Mouse (Mus musculus): ENCODE measurements around the gene Bap1. TPM values are rescaled to one million over a fixed set of nuclear protein-coding genes. Genes with fewer than 3 reads are reported as not detected.

The Bap1 gene
- polyA plus RNA-seq, 1 experiment from 2014 or later, result 97.5 TPM

DNA sequence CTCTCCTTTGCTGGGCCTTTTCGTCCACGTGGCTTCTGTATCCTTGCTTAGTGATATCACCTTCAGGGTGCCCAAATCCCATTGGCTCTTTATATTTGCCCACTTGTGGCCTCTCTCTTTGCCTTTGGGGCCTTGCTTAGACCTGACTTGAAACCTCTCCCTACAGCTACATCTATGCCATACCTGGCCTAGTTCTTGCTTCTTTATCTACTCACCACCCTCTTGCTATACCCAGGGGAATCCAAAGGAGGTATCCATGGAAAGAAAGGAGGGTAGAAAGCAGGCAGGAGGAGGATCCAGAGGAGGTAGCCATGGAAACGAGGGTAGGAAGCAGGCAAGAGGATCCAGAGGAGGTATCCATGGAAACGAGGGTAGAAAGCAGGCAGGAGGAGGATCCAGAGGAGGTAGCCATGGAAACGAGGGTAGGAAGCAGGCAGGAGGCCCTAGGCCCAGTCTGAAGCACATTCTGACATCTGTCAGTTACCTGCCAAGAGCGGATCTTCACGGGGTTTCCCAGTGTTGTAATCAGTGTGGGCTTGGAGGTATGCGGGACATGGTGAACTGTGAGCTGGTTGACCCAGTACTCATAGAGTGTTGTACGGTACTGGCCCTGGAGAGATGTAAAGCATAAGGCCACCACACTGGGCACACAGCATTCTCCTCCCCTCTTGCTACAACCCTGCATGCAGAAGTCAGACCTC, 17.2 kb downstream of the Bap1 start:
- Histone ChIP-seq H3K9me3 (ENCODE audit: control insufficient read depth, low read length) (no peaks in the 10 kb centered on the region), H3K27ac (ENCODE audit: low read depth, low read length) (no peak overlapping the region; the same call in 1 of the 2 replicates), H3K4me1 (ENCODE audit: control insufficient read depth, insufficient read depth, low read length) (peaks cover 19% of the 10 kb centered on the region), H3K36me3 (ENCODE audit: control insufficient read depth, insufficient read depth, low read length) (no peaks in the 10 kb centered on the region), H3K4me3 (ENCODE audit: low read depth, low read length) (no peak overlapping the region), H3K27me3 (ENCODE audit: control insufficient read depth, insufficient read depth, low read length) (no peaks in the 10 kb centered on the region), H3K9ac (replicated peaks; ENCODE audit: low read depth, low read length) (0 out of 2 replicates have a peak overlapping the region, but pooled peaks have one; percentile 11), H3K4me2 (ENCODE audit: low read depth, low read length) (peak overlapping the region; percentile 41)
- ATAC-seq (ENCODE audit: low read depth), result peak; percentile 77
- 38% methylated on average over 9 of the region's 9 CpGs for WGBS

DNA sequence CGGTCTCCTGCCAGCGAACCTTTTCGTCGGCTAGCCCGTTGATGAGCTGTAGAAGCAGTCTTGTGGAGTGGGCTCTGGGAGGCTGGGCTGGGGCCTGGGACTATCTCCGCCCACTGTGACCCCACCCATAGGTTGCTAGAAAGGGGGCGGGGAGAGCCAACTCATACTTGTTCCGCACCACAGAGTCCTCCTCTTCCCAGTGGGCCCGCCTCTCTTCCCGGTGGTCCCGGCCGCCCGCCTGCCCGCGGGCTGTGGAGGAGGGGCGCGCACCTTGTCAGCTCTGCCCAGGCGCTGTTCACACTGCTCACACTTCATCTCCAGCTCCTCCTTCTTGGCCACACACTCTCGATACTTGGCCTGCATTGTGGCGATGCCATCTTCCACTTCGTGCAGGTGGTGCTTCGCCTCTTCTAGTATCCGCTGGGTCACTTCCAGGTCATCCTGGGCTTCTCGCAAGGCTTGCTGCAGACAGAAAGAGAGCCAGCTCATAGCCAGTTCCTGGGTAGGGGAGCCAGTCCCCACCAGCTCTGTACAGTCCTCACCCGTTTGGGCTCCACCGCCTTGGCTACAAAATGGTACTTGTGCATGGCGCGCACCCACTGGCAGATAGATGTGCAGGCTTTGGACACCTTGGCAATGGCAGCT, 18.3 kb downstream of the Bap1 start:
- H3K4me2 ChIP-seq (ENCODE audit: low read depth, low read length), result peak overlapping the region; percentile 41
- peak overlapping the region; percentile 11; the same call in 1 of the 2 replicates for H3K9ac ChIP-seq (replicated peaks; ENCODE audit: low read depth, low read length)
- no peaks in the 10 kb centered on the region for H3K36me3 ChIP-seq (ENCODE audit: control insufficient read depth, insufficient read depth, low read length)
- peak; percentile 50; the same call in 1 of the 2 replicates for ATAC-seq (ENCODE audit: low read depth)
- peaks cover 19% of the 10 kb centered on the region for H3K4me1 ChIP-seq (ENCODE audit: control insufficient read depth, insufficient read depth, low read length)
- H3K4me3 ChIP-seq (ENCODE audit: low read depth, low read length), result peak overlapping the region; percentile 12; the same call in 1 of the 2 replicates
- H3K9me3 ChIP-seq (ENCODE audit: control insufficient read depth, low read length), result no peaks in the 10 kb centered on the region
- WGBS, result 18% methylated on average over 26 of the region's 28 CpGs
- H3K27ac ChIP-seq (ENCODE audit: low read depth, low read length), result peak overlapping the region; percentile 34; the same call in 1 of the 2 replicates
- H3K27me3 ChIP-seq (ENCODE audit: control insufficient read depth, insufficient read depth, low read length), result no peaks in the 10 kb centered on the region

DNA sequence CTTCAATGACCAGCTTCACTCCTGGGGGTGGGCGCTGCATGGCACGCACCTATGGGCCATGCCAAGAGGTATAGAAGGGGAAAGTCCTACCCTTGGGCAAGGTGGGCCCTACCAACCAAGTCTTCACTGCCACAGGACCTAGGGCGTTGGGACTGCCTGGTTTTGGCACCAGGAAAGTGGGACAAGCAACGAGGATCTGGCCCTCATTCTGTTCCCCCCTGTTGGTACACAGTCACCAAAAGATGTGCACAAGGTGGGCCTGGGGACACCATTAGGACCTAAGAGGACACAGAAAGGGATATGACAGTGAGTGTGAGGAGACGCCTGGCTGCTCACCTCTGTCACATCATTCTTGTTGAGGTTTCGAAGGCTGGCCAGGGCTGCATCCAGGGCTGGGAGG, 19.9 kb downstream of the Bap1 start:
- H3K4me3 ChIP-seq (ENCODE audit: low read depth, low read length), result no peak overlapping the region
- WGBS, result 93% methylated on average over 6 of the region's 6 CpGs
- H3K36me3 ChIP-seq (ENCODE audit: control insufficient read depth, insufficient read depth, low read length), result no peaks in the 10 kb centered on the region
- no peak overlapping the region for H3K9ac ChIP-seq (replicated peaks; ENCODE audit: low read depth, low read length)
- H3K27me3 ChIP-seq (ENCODE audit: control insufficient read depth, insufficient read depth, low read length), result no peaks in the 10 kb centered on the region
- H3K27ac ChIP-seq (ENCODE audit: low read depth, low read length), result no peak overlapping the region
- peaks cover 19% of the 10 kb centered on the region for H3K4me1 ChIP-seq (ENCODE audit: control insufficient read depth, insufficient read depth, low read length)
- no peaks in the 10 kb centered on the region for H3K9me3 ChIP-seq (ENCODE audit: control insufficient read depth, low read length)
- no peak for ATAC-seq (ENCODE audit: low read depth)
- H3K4me2 ChIP-seq (ENCODE audit: low read depth, low read length), result no peak overlapping the region

DNA sequence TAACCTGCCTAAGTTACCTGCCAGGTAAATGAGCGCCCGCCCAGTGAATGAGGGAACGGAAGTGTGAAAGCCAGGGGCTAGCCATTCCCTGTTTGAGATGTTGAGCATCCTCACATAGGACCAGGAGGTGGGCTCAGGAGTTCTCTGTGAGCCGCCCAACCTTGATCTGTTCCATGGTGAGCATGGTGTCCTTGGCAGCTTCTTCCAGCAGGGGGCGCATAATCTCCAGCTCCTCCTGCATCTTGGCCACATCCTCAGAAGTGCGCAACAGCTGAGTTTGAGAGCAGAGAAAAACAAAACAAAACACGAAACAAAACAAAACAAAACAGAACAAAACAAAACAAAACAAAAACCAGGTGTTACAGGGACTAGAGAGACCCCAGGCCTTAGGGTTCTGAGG, 20.9 kb downstream of the Bap1 start:
- 18% methylated on average over 7 of the region's 7 CpGs for WGBS
- no peak for ATAC-seq (ENCODE audit: low read depth)
- no peaks in the 10 kb centered on the region for H3K36me3 ChIP-seq (ENCODE audit: control insufficient read depth, insufficient read depth, low read length)

DNA sequence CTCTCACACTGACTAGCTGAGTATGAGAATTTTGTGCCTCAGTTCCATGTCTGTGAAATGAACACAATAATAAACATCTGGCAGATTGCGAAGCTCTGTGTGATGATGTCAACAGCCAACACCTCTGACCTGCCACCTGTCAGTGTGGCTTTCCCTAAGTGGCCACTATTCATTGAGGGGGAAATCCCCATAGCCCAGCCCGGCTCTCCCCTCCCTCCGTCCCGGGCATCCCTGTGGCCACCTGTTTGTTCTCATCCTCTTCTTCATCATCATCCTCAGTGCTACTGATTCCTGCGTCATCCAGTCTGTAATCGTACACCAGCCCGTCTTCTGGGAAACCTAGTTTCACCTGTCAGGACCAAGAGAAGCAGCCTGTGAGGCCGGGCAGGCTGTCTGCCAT, 34.5 kb downstream of the Bap1 start:
- no peak overlapping the region for H3K9ac ChIP-seq (replicated peaks; ENCODE audit: low read depth, low read length)
- WGBS, result 90% methylated on average over 8 of the region's 8 CpGs

More for the DNA sequence above, 20.9 kb downstream of the Bap1 start:
- Histone ChIP-seq H3K4me3 (ENCODE audit: low read depth, low read length) (no peak overlapping the region), H3K9me3 (ENCODE audit: control insufficient read depth, low read length) (no peaks in the 10 kb centered on the region), H3K9ac (replicated peaks; ENCODE audit: low read depth, low read length) (no peak overlapping the region), H3K4me1 (ENCODE audit: control insufficient read depth, insufficient read depth, low read length) (peaks cover 19% of the 10 kb centered on the region), H3K27me3 (ENCODE audit: control insufficient read depth, insufficient read depth, low read length) (no peaks in the 10 kb centered on the region), H3K4me2 (ENCODE audit: low read depth, low read length) (no peak overlapping the region), H3K27ac (ENCODE audit: low read depth, low read length) (no peak overlapping the region)

More for the DNA sequence above, 34.5 kb downstream of the Bap1 start:
- Histone ChIP-seq H3K27me3 (ENCODE audit: control insufficient read depth, insufficient read depth, low read length) (no peaks in the 10 kb centered on the region), H3K36me3 (ENCODE audit: control insufficient read depth, insufficient read depth, low read length) (no peaks in the 10 kb centered on the region), H3K4me3 (ENCODE audit: low read depth, low read length) (no peak overlapping the region), H3K9me3 (ENCODE audit: control insufficient read depth, low read length) (no peaks in the 10 kb centered on the region), H3K4me1 (ENCODE audit: control insufficient read depth, insufficient read depth, low read length) (no peaks in the 10 kb centered on the region), H3K27ac (ENCODE audit: low read depth, low read length) (no peak overlapping the region), H3K4me2 (ENCODE audit: low read depth, low read length) (no peak overlapping the region)
- ATAC-seq (ENCODE audit: low read depth), result no peak

Other genes with a start within 250 kb of the Bap1 start
- gene Spcs1, start 249.8 kb upstream of the Bap1 start, polyA plus RNA-seq (2014; fragmentation: Nextera tagmentation; extraction: Ambion mirVana), result 336 TPM in 2 replicates
- gene Pbrm1, start 232.3 kb upstream of the Bap1 start, polyA plus RNA-seq (2014; fragmentation: Nextera tagmentation; extraction: Ambion mirVana), result 94.3 and 104 TPM in 2 replicates
- 53.3 and 58.1 TPM in 2 replicates for gene Gnl3, start 232.3 kb upstream of the Bap1 start, polyA plus RNA-seq (2014; fragmentation: Nextera tagmentation; extraction: Ambion mirVana)
- gene Smim4, start 122.5 kb upstream of the Bap1 start, polyA plus RNA-seq (2014; fragmentation: Nextera tagmentation; extraction: Ambion mirVana), result 69.3 and 74.1 TPM in 2 replicates
- gene Nt5dc2, start 120.4 kb upstream of the Bap1 start, polyA plus RNA-seq (2014; fragmentation: Nextera tagmentation; extraction: Ambion mirVana), result 219 and 241 TPM in 2 replicates
- 7.0 and 28.7 TPM in 2 replicates for gene Stab1, start 82.8 kb upstream of the Bap1 start, polyA plus RNA-seq (2014; fragmentation: Nextera tagmentation; extraction: Ambion mirVana)
- gene Tnnc1, start 43.1 kb upstream of the Bap1 start, polyA plus RNA-seq (2014; fragmentation: Nextera tagmentation; extraction: Ambion mirVana), result 4.1 and 5.5 TPM in 2 replicates
- gene Nisch, start 34.5 kb upstream of the Bap1 start, polyA plus RNA-seq (2014; fragmentation: Nextera tagmentation; extraction: Ambion mirVana), result 282 and 335 TPM in 2 replicates
- gene Sema3g, start 33.6 kb upstream of the Bap1 start, polyA plus RNA-seq (2014; fragmentation: Nextera tagmentation; extraction: Ambion mirVana), result 0.13 and 0.21 TPM in 2 replicates
- 11.8 TPM in 2 replicates for gene Phf7, start 133 bp upstream of the Bap1 start, polyA plus RNA-seq (2014; fragmentation: Nextera tagmentation; extraction: Ambion mirVana)
- gene Dnah1, start 72.4 kb downstream of the Bap1 start, polyA plus RNA-seq (2014; fragmentation: Nextera tagmentation; extraction: Ambion mirVana), result 3.6 and 4.0 TPM in 2 replicates
- gene Capn7, start 85.2 kb downstream of the Bap1 start, polyA plus RNA-seq (2014; fragmentation: Nextera tagmentation; extraction: Ambion mirVana), result 89.4 and 92.9 TPM in 2 replicates
- gene Sh3bp5, start 184.6 kb downstream of the Bap1 start, polyA plus RNA-seq (2014; fragmentation: Nextera tagmentation; extraction: Ambion mirVana), result 58.1 and 104 TPM in 2 replicates
- gene Eaf1, start 242.9 kb downstream of the Bap1 start, polyA plus RNA-seq (2014; fragmentation: Nextera tagmentation; extraction: Ambion mirVana), result 8.9 and 12.0 TPM in 2 replicates
- 44.1 and 52.3 TPM in 2 replicates for gene Mettl6, start 243.6 kb downstream of the Bap1 start, polyA plus RNA-seq (2014; fragmentation: Nextera tagmentation; extraction: Ambion mirVana)

Measured in neural tube, embryonic 14.5 days (tissue).